Mouse (Mus musculus) splenic B cell, adult 2 months (primary cell): ENCODE measurements around the gene Ppp1r1b.

Experiments
- DNase-seq: peaks from one replicate; pipeline ENCODE4 v3.0.0-alpha.2; 2011; ENCODE audit warnings: low read depth, low spot score
- H3K27me3 ChIP-seq: 2 replicates; pipeline ENCODE4 v1.6.1; 2012; ENCODE audit warnings: mild to moderate bottlenecking, low read length, moderate library complexity, mixed read lengths; ENCODE audit not compliant: control insufficient read depth, poor library complexity, insufficient read depth, severe bottlenecking
- H3K36me3 ChIP-seq: 2 replicates; pipeline ENCODE4 v1.6.1; 2012; ENCODE audit warnings: mild to moderate bottlenecking, low read length, moderate library complexity, mixed read lengths; ENCODE audit not compliant: control insufficient read depth, poor library complexity, insufficient read depth, severe bottlenecking

Gene Ppp1r1b

GRCm38 (mm10) chr11:98333263-98333696 is 14.9 kb upstream of the Ppp1r1b start:
- no peak for DNase-seq
- Histone ChIP-seq H3K36me3 (no peaks in the 10 kb centered on the region), H3K27me3 (peaks cover 4% of the 10 kb centered on the region)

DNA sequence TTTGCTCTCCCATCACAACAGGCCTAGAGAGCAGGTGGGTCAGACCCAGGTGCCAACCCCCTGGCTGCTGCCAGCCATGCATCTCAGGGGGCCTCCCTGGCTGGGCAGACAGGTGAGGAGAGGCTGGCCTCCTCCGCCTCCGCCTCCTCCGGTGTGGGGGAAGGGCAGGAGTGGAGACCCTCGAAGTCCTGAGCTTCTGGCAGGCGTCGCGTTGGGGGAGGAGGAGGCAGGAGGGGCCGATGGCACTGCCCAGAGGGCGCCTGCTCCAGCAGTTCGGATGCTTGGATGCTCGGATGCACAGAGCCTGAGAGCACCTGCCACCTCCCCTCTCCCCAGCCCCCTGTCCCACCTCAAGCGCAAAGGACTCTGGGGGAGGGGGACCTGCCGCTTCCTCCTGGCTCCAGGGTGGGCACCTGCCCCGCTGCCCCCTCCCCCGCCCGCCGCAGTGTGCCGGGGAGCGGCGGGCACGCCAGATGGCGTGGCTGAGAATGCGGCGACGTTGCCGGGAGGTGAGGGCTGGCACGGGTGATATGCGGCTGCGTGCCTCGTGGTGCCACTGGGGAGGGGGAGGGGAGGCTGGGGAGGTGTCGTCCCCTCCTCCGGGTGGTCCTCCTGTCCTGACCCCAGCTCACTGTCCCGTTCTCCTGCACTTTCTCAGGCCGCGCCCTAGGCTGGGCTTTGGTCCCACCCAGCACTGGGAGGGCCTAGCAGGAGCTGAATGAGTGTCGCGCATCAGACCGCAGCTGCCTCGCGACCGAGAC is 14.0 kb upstream of the Ppp1r1b start:
- Histone ChIP-seq H3K27me3 (0 out of 2 replicates have a peak, but pooled peaks cover 1% of the 10 kb centered on the region), H3K36me3 (no peaks in the 10 kb centered on the region)
- DNase-seq: no peak

GRCm38 (mm10) chr11:98335250-98335649 is 13.0 kb upstream of the Ppp1r1b start:
- Histone ChIP-seq H3K27me3 (no peaks in the 10 kb centered on the region), H3K36me3 (no peaks in the 10 kb centered on the region)
- no peak for DNase-seq

DNA sequence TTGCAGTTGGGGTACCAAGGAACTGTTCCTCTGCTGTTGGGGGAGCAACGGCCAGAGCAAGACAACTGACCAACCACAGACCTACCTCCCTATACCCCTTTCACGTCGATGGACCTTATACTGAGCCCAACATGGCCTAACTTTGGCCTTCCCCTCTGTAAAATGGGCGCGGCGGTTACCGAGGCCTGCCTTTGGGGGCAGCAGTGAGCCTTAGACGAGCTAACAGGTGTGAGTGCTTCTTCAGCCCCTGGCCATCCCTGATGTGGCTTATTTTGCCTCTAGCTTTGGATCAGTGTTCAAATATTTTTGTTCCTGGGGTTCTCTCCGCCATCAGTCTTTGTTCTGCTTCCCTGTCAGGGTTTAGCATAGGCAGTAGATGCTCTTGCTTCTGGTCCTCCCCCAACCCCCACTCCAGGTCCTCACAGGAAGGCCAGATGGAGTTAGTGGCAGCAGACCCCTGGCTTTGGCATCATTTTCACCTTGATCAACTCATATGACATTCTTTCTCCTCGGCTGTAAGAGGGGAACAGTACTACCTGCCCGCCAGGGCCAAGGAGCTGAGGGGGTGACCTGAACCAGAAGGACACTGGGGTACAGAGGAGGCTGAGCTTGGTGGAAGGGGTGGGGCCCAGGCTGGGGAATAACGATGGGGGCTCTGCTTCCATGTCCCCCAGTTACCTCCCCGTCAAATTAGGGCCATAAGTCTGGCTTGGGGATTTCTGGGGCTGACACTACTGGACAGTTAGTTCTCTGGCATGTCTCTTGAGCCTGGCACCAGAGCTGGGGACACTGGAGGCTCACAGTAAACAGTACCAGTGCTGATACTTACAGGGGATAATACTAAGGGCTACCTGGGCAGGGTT is 11.7 kb upstream of the Ppp1r1b start:
- H3K36me3 ChIP-seq: no peaks in the 10 kb centered on the region
- DNase-seq: peak; percentile 65
- H3K27me3 ChIP-seq: no peaks in the 10 kb centered on the region

DNA sequence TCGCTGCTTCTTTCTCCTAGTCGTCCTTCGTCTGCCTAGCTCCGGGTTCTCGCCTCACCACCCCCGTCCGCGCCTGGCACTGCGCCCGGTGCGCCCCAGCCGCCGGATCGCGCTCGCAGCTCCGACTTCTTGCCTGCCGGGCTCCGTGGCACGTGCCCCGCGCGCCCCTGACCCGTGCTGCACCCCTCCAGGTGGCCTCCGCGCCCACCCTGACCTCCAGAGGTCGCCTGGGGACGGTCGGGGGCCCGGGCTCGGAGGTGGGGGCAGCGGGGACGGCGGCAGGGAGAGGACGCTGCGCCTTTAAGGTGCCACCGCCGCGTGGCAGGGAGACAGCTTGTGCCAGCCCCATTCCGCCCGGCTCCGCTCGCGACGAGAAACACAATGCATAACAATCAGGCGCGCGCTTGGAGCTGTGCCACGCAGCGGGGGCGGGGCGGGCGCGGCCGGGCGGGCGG is 9.7 kb upstream of the Ppp1r1b start:
- Histone ChIP-seq H3K27me3 (no peaks in the 10 kb centered on the region), H3K36me3 (no peaks in the 10 kb centered on the region)
- DNase-seq: no peak

DNA sequence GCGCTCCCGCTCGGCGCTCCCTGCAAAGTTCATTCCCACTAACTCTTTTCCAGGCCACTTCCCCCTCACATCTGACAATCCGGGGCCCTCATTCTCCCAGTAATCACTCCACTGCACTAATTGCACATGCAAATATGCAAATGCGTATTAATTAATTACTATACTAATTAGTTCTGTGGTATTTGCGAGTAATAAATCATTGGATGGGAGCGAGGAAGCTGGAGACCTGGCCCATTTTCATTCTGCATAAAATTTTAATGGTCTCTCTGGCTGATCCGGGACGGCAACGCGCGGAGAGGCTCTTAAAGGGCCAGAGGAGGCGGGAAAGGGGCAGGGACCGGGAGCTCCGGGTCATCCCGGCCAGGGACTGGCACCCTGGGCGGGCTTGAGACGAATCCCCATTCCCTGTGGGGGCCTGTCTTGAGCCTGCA is 9.1 kb upstream of the Ppp1r1b start:
- no peaks in the 10 kb centered on the region for H3K36me3 ChIP-seq
- H3K27me3 ChIP-seq: no peaks in the 10 kb centered on the region
- no peak for DNase-seq

- Histone ChIP-seq H3K36me3 (no peaks in the 10 kb centered on the region), H3K27me3 (no peaks in the 10 kb centered on the region)
- DNase-seq: peak; percentile 70
Measured at GRCm38 (mm10) chr11:98339679-98340287, 8.4 kb upstream of the Ppp1r1b start.

- no peaks in the 10 kb centered on the region for H3K36me3 ChIP-seq
- DNase-seq: no peak
- H3K27me3 ChIP-seq: no peaks in the 10 kb centered on the region
Measured at GRCm38 (mm10) chr11:98340597-98340996, 7.6 kb upstream of the Ppp1r1b start.

GRCm38 (mm10) chr11:98341174-98341573 is 7.0 kb upstream of the Ppp1r1b start:
- Histone ChIP-seq H3K36me3 (no peaks in the 10 kb centered on the region), H3K27me3 (no peaks in the 10 kb centered on the region)
- DNase-seq: no peak

- H3K36me3 ChIP-seq: no peaks in the 10 kb centered on the region
- peak; percentile 93 for DNase-seq
- H3K27me3 ChIP-seq: no peaks in the 10 kb centered on the region
Measured at GRCm38 (mm10) chr11:98342000-98342945, 5.9 kb upstream of the Ppp1r1b start.

DNA sequence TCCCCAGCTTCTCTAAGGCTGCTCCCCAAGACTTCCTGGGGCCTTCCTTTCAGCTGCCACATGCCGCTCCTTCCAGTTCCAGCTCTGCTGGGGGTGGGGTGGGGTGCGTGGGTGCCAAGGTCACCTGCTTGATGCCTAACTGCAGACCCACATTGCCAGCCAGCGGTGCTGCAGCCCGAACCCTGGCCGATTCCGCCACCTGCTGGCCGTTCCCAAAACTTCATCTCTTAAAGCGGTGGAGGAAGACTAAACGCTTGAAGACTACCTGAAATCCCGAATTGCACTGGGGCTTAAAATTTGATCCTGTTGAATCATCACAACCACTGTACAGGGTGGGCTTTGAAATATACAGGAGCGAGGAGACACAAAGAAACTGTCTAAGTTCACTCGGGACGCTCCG is 3.0 kb upstream of the Ppp1r1b start:
- DNase-seq: peak; percentile 76
- H3K27me3 ChIP-seq: peaks cover 2% of the 10 kb centered on the region; the same call in 1 of the 2 replicates

DNA sequence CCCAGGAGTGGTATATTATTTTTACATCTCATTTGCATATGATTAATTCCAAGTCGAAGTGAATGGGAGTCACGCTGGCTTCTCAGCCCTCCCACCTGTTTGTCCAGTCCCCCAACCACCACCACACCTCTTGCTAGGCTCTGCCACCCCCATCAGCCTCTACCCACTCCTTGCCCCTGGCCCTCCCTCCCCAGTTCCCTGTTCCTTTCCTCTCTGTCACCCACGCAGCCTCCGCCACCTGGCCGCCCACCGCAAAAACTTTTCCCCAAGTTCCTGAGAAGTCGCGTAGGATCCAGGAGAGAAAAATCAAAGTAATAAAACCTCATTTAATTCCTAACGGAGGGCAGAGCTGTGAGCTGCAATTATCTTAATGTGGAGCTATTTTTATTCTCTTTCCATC is 2.0 kb upstream of the Ppp1r1b start:
- H3K36me3 ChIP-seq: no peaks in the 10 kb centered on the region
- H3K27me3 ChIP-seq: peaks cover 2% of the 10 kb centered on the region; the same call in 1 of the 2 replicates
- no peak for DNase-seq

More for the DNA sequence above, 3.0 kb upstream of the Ppp1r1b start:
- no peaks in the 10 kb centered on the region for H3K36me3 ChIP-seq

- Histone ChIP-seq H3K36me3 (no peaks in the 10 kb centered on the region), H3K27me3 (peaks cover 2% of the 10 kb centered on the region; the same call in 1 of the 2 replicates)
- no peak for DNase-seq
Measured at GRCm38 (mm10) chr11:98347385-98348082, 670 bp upstream of the Ppp1r1b start.
